In the genomic region with DNA sequence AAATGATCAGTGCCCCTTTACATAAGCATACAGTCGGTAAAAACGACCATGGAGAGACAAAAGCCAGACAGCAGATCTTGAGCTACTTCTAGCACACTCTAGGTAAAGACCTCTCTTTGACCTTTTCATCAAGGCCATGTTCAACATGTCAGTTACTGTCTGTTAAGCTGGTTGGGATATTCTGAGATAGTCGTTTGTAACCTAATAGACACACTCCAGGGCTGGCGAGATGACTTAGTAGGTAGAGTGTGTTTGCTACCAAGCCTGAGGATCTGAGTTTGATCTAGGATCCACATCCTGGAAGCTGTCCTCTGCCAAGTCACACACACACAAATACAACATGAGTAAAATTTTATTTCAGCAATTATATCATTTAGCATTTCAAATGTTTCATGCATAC, we compare ENCODE assay signal across 12 mouse cellular contexts.
"Had no signal": no experiment of that assay in that cellular context is flagged by ENCODE, and none has a peak within 500 bp of the region (broad histone marks: within the 10 kb centered on the region; RNA-seq: fewer than 3 reads in every experiment).

No protein-coding gene starts in this region.

- DNase-seq: kidney, adult 8-10 months; kidney, postnatal 25 days; layer of hippocampus, adult 9-11 months; lung, adult 18-20 months; lung, postnatal 14 days; right cerebral cortex, postnatal 14 days; thymus, adult 2 months; thymus, postnatal 36 days had no signal

- H3K4me3 ChIP-seq: limb, embryonic 10.5 days; midbrain, embryonic 13.5 days; stomach, embryonic 15.5 days had no signal

- H3K4me1 ChIP-seq: limb, embryonic 10.5 days; midbrain, embryonic 13.5 days; stomach, embryonic 15.5 days had no signal

- H3K27ac ChIP-seq: limb, embryonic 10.5 days; midbrain, embryonic 13.5 days; stomach, embryonic 15.5 days had no signal

- H3K9me3 ChIP-seq: limb, embryonic 10.5 days; midbrain, embryonic 13.5 days; stomach, embryonic 15.5 days had no signal

- ATAC-seq: intestine, postnatal 0 days; midbrain, embryonic 13.5 days had no signal

- H3K9ac ChIP-seq: midbrain, embryonic 13.5 days; stomach, embryonic 15.5 days had no signal

- H3K27me3 ChIP-seq: midbrain, embryonic 13.5 days; stomach, embryonic 15.5 days had no signal

- H3K4me2 ChIP-seq: midbrain, embryonic 13.5 days; stomach, embryonic 15.5 days had no signal
